Mouse (Mus musculus) heart, embryonic 13.5 days (tissue): Measurements from ENCODE around the gene Corin. TPM values are rescaled to one million over a fixed set of nuclear protein-coding genes. Genes with fewer than 3 reads are reported as not detected.
A peak's percentile ranks its signal among the peaks of the same experiment; 100 is the strongest.

ENCODE experiments used
- ATAC-seq: fragments of 200-750 bp; cut with Nextera tagmentation; 2 replicates; pipeline ENCODE4 v1.8.0; 2017; ENCODE audit warnings: moderate TSS enrichment; ENCODE audit not compliant: insufficient number of reproducible peaks, low FRiP score, low TSS enrichment; ENCODE audit errors: extremely low read depth
- H3K27ac ChIP-seq: fragments of 300-500 bp; sonication (generic); replicated peaks from 2 replicates; pipeline ENCODE4 v1.5.1; 2015; ENCODE audit warnings: moderate library complexity, mild to moderate bottlenecking, inconsistent platforms
- H3K27me3 ChIP-seq: fragments of 300-500 bp; sonication (generic); replicated peaks from 2 replicates; pipeline ENCODE4 v1.6.1; 2015; ENCODE audit warnings: mild to moderate bottlenecking, inconsistent platforms
- H3K36me3 ChIP-seq: fragments of 300-500 bp; sonication (generic); 2 replicates; pipeline ENCODE4 v1.6.1; 2015; ENCODE audit warnings: mild to moderate bottlenecking, inconsistent platforms
- H3K4me1 ChIP-seq: fragments of 300-500 bp; sonication (generic); 2 replicates; pipeline ENCODE4 v1.6.1; 2015; ENCODE audit warnings: inconsistent platforms
- H3K4me2 ChIP-seq: fragments of 300-500 bp; sonication (generic); 2 replicates; pipeline ENCODE4 v1.6.1; 2015; ENCODE audit warnings: inconsistent platforms, mild to moderate bottlenecking, moderate library complexity
- H3K4me3 ChIP-seq: fragments of 300-500 bp; sonication (generic); 2 replicates; pipeline ENCODE4 v1.5.1; 2015; ENCODE audit warnings: moderate library complexity, mild to moderate bottlenecking, inconsistent platforms
- H3K9ac ChIP-seq: fragments of 300-500 bp; sonication (generic); 2 replicates; pipeline ENCODE4 v1.6.1; 2015; ENCODE audit warnings: inconsistent platforms, mild to moderate bottlenecking, moderate library complexity
- H3K9me3 ChIP-seq: fragments of 300-500 bp; sonication (generic); 2 replicates; pipeline ENCODE4 v1.6.1; 2016; ENCODE audit warnings: inconsistent platforms
- WGBS: fragments of 180-500 bp; shearing (Covaris S2); methylation state at CpG from one replicate; pipeline ENCODE4 v1.1.7; 2015; ENCODE audit warnings: mixed read lengths; 5-methylcytosine and 5-hydroxymethylcytosine counted together
- polyA plus RNA-seq: library from polyadenylated mRNA; unstranded; fragments of >200 nt; fragmentation: Nextera tagmentation; extraction: Ambion mirVana; gene quantifications from 2 replicates; pipeline ENCODE4 v1.2.1, GENCODE M21; 2015

Gene Corin
- polyA plus RNA-seq, 1 experiment from 2014 or later: 21.7 TPM

DNA sequence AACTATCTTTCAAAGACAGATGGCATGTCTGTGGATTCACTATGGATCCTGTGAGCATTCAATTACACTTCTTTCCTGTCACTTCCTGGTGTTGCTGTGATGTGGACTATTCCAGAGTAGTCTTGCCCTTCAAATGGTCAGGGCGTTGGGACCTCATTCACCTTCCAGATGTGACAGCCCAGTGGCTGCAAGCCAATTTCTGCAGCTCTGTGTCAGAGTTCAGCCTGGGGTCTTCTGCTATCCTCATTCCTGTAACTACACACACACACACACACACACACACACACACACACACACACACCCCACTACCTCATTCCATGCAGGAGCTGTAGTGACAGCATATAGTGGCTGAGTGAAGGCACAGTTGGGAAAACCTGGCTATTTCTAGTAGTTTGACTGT is 122.1 kb downstream of the Corin start:
- ATAC-seq: no peak
- peaks cover 31% of the 10 kb centered on the region for H3K4me1 ChIP-seq
- H3K27me3 ChIP-seq: no peaks in the 10 kb centered on the region
- no peak overlapping the region for H3K4me3 ChIP-seq
- H3K9ac ChIP-seq: no peak overlapping the region
- WGBS: 19% methylated on average over 1 of the region's 1 CpGs
- H3K9me3 ChIP-seq: no peaks in the 10 kb centered on the region
- H3K4me2 ChIP-seq: no peak overlapping the region
- no peaks in the 10 kb centered on the region for H3K36me3 ChIP-seq
- H3K27ac ChIP-seq: peak overlapping the region; percentile 77; the same call in 1 of the 2 replicates

DNA sequence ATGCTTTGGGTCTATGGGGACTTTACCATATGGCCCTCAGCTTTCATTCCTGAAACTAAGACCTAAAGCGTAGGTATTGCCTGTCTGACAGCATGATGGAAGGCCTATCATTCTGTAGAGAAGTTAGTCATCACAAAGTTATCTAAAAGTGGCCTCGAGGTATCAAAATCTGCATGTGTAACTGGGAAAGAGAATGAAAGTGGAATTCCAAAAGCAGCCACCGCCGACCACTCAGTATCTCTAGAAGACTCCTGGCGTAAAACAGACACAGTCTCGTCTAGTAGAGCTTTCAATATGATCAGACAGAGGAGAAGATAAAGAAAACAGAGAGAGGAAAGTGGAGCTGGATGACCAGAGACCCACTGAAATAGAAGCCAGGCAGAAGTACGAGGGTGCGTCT is 123.7 kb downstream of the Corin start:
- Histone ChIP-seq H3K4me2 (peak overlapping the region; percentile 55), H3K36me3 (no peaks in the 10 kb centered on the region), H3K27me3 (no peaks in the 10 kb centered on the region), H3K4me1 (peaks cover 35% of the 10 kb centered on the region), H3K9me3 (no peaks in the 10 kb centered on the region), H3K27ac (peak overlapping the region; percentile 77), H3K9ac (no peak overlapping the region), H3K4me3 (peak overlapping the region; percentile 18)
- WGBS: 29% methylated on average over 8 of the region's 8 CpGs
- ATAC-seq: no peak

DNA sequence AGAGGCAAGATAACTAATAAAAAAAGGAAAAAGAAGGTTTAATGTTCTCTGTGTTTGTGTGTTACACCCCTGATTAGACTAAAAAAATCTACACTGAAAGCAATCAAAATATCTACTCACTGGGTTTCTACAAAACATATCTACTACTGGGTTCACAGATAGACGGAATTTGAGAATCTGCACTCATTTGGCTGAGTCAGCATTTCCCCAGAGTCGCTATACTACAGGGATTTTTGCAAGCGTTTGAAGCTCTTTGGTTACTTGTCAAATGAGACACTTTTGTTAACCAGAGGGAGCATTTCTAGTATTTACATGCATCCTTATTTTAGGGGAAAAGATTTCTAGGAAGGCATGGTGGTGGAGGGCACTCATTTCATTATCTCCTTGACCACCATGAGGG is 136.3 kb downstream of the Corin start:
- Histone ChIP-seq H3K4me2 (no peak overlapping the region), H3K4me1 (no peaks in the 10 kb centered on the region)
- ATAC-seq: no peak

DNA sequence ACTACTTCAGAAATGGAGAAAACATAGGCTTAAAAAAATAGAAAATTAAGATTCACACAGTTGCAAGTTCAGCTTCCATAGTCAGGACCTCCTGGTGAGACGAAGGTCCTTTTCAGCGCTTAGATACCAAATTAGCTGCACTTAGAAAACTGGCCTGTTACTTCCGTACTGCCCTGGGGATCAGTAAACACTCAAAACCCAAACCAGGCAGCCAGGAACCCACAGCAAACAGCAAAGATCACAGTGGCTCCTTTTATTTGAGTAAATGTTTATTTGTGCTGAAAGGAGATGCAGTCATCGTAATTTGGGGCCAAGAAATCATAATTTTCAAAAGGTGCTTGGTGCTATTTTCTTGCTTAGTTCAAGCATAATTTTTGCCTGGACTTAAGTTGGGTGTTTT is 138.5 kb downstream of the Corin start:
- no peak overlapping the region for H3K9ac ChIP-seq
- no peak overlapping the region for H3K27ac ChIP-seq
- H3K4me2 ChIP-seq: no peak overlapping the region
- no peak overlapping the region for H3K4me3 ChIP-seq
- no peaks in the 10 kb centered on the region for H3K27me3 ChIP-seq
- no peaks in the 10 kb centered on the region for H3K4me1 ChIP-seq
- ATAC-seq: no peak
- no peaks in the 10 kb centered on the region for H3K36me3 ChIP-seq
- WGBS: 60% methylated on average over 4 of the region's 4 CpGs
- no peaks in the 10 kb centered on the region for H3K9me3 ChIP-seq

More for the DNA sequence above, 136.3 kb downstream of the Corin start:
- Histone ChIP-seq H3K4me3 (no peak overlapping the region), H3K27ac (no peak overlapping the region), H3K36me3 (peaks cover 4% of the 10 kb centered on the region; the same call in 1 of the 2 replicates), H3K9ac (no peak overlapping the region), H3K9me3 (no peaks in the 10 kb centered on the region), H3K27me3 (no peaks in the 10 kb centered on the region)
- 82% methylated on average over 3 of the region's 3 CpGs for WGBS

DNA sequence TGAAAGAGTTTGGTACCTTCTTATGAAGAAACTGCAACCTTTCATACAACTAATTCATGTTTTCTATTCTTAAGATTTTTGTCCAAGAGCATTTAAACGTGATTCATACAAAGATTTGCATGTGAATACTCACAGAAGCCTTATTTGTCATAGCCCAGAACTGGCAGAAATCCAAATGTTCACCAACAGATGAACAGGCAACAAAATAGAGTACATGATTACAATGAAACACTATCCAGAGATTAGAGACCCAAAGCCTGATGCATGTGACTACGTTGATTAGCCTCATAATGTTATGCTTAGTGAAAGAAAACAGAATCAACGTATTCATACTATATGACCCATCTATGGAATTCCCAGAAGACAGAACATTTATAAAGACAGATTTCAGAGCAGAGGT is 140.4 kb downstream of the Corin start:
- H3K4me2 ChIP-seq: no peak overlapping the region
- H3K27ac ChIP-seq: no peak overlapping the region
- H3K4me3 ChIP-seq: no peak overlapping the region
- no peaks in the 10 kb centered on the region for H3K36me3 ChIP-seq
- no peaks in the 10 kb centered on the region for H3K4me1 ChIP-seq
- 69% methylated on average over 3 of the region's 3 CpGs for WGBS
- H3K9me3 ChIP-seq: no peaks in the 10 kb centered on the region
- ATAC-seq: no peak
- no peaks in the 10 kb centered on the region for H3K27me3 ChIP-seq
- no peak overlapping the region for H3K9ac ChIP-seq

DNA sequence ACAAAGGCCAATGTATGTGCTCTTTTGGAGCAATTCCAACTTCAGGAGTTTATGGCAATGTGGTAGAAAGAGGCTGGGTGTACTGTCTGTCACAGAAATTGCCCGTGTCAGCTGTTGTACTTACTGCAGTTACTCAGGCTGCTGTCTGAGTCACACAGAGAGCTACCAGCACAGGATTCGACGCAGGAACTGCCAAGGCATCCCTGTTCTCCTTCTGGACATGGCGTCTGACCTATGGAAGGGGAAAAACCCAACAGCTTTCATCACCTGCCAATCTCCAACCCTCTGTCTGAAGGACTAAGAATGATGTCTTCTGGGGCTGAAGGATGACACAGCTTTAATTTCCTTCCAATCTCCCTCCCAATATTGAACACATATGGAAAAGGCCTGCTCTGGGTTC is 150.5 kb downstream of the Corin start:
- Histone ChIP-seq H3K27ac (no peak overlapping the region), H3K9me3 (no peaks in the 10 kb centered on the region), H3K4me3 (no peak overlapping the region), H3K4me1 (no peaks in the 10 kb centered on the region), H3K4me2 (no peak overlapping the region), H3K36me3 (peaks cover 7% of the 10 kb centered on the region; the same call in 1 of the 2 replicates), H3K27me3 (no peaks in the 10 kb centered on the region), H3K9ac (no peak overlapping the region)
- ATAC-seq: no peak
- WGBS: 60% methylated on average over 4 of the region's 4 CpGs

DNA sequence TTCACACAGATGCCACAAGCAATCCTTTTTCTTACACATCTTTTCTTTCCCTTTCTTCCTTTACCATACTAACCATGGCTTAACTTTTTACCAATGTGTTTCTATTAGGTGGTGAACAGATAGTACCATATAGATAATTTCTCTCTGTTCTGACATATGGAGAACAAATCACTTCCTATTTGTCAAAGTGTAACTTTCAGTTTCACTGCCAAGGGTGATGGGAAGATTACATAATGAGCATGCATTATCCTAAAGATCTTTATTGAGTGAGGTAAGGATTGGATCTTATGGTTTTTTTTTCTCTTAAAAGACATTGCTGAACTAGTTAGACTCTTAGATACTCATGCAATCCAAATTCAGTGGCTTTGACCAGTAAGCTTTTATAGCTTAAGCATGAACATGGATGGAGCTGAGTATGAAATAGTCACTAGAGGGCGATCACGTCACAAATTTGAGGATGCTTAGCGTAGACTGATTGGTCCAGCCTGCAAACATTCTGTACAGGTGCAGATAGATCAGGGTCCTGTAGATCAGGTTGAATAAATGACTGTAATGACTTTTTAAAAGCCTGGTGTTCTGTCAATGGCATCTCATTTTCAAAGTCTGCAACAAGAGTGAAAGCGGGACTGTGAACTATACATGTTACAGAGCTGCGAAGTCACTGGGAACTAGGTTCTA is 154.1 kb downstream of the Corin start:
- ATAC-seq: no peak
- WGBS: 34% methylated on average over 5 of the region's 5 CpGs

DNA sequence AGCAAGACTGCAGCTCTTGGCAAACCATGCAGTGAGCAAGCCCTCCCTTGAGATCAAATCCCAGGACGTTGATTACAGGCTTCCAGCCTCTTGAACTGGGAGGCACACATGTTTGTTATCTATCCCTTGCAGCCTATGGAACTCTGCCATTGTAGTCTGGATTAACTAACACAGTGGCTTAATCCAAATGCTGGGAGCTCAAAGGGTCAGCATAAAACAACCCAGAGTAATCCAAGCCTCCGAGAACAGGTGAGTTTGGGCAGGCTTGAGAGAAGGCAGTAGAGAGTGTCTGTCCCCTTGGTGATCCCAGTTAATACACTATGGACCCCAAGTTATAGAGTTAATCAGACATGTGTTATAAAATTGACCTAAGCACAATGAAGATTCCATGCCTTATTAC is 155.7 kb downstream of the Corin start:
- Histone ChIP-seq H3K9me3 (no peaks in the 10 kb centered on the region), H3K27ac (no peak overlapping the region), H3K9ac (no peak overlapping the region), H3K4me3 (no peak overlapping the region), H3K4me1 (no peaks in the 10 kb centered on the region), H3K4me2 (no peak overlapping the region), H3K36me3 (no peaks in the 10 kb centered on the region), H3K27me3 (no peaks in the 10 kb centered on the region)
- no peak for ATAC-seq
- WGBS: 48% methylated on average over 2 of the region's 2 CpGs

More for the DNA sequence above, 154.1 kb downstream of the Corin start:
- Histone ChIP-seq H3K4me3 (no peak overlapping the region), H3K9me3 (no peaks in the 10 kb centered on the region), H3K4me1 (no peaks in the 10 kb centered on the region), H3K9ac (no peak overlapping the region), H3K36me3 (peaks cover 3% of the 10 kb centered on the region; the same call in 1 of the 2 replicates), H3K27ac (no peak overlapping the region), H3K27me3 (no peaks in the 10 kb centered on the region), H3K4me2 (no peak overlapping the region)

DNA sequence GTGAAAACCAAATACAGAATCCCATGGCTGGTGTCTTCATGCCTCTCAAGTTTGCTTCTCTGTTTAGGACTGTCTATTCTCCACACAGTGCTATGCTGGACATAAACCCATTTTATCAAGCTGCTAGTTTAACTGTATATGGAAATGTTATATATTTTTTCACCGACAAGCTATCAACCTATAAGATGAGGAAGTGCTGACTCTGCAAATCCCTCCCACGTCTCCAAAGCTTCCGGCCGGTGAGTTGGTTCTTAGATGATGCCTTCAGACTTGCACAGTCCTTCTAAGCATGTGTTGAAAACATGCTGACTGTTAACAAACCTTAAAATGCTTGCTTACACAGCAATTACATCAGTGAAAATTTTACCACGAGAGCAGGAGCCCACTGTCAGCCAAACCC is 168.4 kb downstream of the Corin start:
- H3K4me2 ChIP-seq: no peak overlapping the region

DNA sequence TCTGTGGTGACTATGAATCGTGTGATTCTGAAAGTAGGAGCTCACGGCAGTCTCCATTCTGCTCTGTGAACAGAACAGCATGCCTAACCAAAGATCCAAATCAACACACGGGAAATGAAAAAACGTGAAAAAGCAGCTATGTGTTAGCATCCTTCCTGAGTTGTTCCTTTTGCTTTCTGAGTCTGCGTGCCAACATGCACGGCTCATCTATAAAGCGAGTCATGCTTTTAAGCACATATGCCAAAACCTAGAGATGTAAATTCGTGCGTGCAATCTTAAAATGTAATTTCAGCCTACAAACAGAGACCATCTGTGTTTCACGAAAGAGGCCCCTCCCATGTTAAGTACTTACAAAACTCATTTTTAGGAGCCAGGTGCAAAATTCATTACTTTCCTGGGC is 171.4 kb downstream of the Corin start:
- Histone ChIP-seq H3K27me3 (no peaks in the 10 kb centered on the region), H3K4me2 (no peak overlapping the region), H3K9ac (no peak overlapping the region), H3K27ac (no peak overlapping the region), H3K9me3 (no peaks in the 10 kb centered on the region), H3K36me3 (0 out of 2 replicates have a peak, but pooled peaks cover 2% of the 10 kb centered on the region), H3K4me1 (no peaks in the 10 kb centered on the region), H3K4me3 (no peak overlapping the region)
- no peak for ATAC-seq
- WGBS: 85% methylated on average over 10 of the region's 10 CpGs

More for the DNA sequence above, 168.4 kb downstream of the Corin start:
- no peaks in the 10 kb centered on the region for H3K4me1 ChIP-seq
- H3K27me3 ChIP-seq: no peaks in the 10 kb centered on the region
- ATAC-seq: no peak
- no peak overlapping the region for H3K4me3 ChIP-seq
- no peaks in the 10 kb centered on the region for H3K9me3 ChIP-seq
- WGBS: 64% methylated on average over 5 of the region's 5 CpGs
- no peak overlapping the region for H3K27ac ChIP-seq
- H3K36me3 ChIP-seq: no peaks in the 10 kb centered on the region
- no peak overlapping the region for H3K9ac ChIP-seq

DNA sequence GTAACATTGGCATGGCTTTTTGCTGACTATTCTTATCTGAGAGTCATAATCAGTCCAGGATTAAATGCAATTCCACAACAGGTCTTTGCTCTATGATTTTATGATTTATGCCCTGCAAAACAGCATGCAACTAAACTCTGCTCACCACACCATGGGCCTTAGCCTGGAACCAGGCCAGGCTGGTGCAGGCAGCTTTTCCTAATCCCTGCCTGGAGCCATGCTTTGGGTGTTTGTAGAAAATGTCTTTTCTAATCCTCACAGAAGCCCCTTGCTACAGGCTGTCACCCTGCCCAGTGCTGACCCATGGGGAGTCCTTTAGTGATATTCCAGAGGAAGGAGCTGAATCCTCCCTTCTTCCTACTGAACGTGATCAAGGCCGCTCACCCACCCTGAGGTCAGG is 173.1 kb downstream of the Corin start:
- Histone ChIP-seq H3K27ac (no peak overlapping the region), H3K9me3 (no peaks in the 10 kb centered on the region), H3K36me3 (0 out of 2 replicates have a peak, but pooled peaks cover 2% of the 10 kb centered on the region), H3K4me2 (no peak overlapping the region), H3K4me3 (no peak overlapping the region), H3K9ac (no peak overlapping the region), H3K4me1 (no peaks in the 10 kb centered on the region), H3K27me3 (no peaks in the 10 kb centered on the region)
- ATAC-seq: no peak
- 57% methylated on average over 2 of the region's 2 CpGs for WGBS

DNA sequence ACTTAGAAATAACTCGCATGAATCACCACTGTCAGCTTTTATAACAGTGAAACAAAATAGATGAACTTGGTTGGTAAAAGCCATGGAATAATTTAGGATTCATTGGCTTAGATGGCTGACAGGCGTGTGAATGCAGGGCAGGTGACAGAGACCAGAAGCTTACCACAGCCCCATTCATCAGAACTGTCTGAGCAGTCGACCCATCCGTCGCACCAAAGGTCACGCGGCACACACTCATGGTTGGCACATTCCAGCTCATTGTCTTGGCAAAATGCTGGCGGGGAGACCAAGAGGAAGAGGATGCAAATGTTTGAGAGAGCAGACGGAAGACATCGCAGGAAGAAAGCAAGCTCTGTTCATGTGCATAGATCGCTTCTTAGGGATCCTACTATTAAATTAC is 173.6 kb downstream of the Corin start:
- Histone ChIP-seq H3K9ac (no peak overlapping the region), H3K27ac (no peak overlapping the region), H3K4me2 (no peak overlapping the region), H3K9me3 (no peaks in the 10 kb centered on the region), H3K4me3 (no peak overlapping the region), H3K27me3 (no peaks in the 10 kb centered on the region), H3K4me1 (no peaks in the 10 kb centered on the region), H3K36me3 (0 out of 2 replicates have a peak, but pooled peaks cover 2% of the 10 kb centered on the region)
- WGBS: 71% methylated on average over 11 of the region's 11 CpGs
- no peak for ATAC-seq
